Mouse (Mus musculus) spleen, postnatal 14 days (tissue): ENCODE data around the gene Rpp38.
A peak's percentile ranks its signal among the peaks of the same experiment; 100 is the strongest.

Experiments
- DNase-seq, 2 experiments: peaks; one replicate each; pipeline ENCODE4 v3.0.0; 2021 to 2022; ENCODE audit warnings: low spot score in 2 of 2

Gene Rpp38

DNA sequence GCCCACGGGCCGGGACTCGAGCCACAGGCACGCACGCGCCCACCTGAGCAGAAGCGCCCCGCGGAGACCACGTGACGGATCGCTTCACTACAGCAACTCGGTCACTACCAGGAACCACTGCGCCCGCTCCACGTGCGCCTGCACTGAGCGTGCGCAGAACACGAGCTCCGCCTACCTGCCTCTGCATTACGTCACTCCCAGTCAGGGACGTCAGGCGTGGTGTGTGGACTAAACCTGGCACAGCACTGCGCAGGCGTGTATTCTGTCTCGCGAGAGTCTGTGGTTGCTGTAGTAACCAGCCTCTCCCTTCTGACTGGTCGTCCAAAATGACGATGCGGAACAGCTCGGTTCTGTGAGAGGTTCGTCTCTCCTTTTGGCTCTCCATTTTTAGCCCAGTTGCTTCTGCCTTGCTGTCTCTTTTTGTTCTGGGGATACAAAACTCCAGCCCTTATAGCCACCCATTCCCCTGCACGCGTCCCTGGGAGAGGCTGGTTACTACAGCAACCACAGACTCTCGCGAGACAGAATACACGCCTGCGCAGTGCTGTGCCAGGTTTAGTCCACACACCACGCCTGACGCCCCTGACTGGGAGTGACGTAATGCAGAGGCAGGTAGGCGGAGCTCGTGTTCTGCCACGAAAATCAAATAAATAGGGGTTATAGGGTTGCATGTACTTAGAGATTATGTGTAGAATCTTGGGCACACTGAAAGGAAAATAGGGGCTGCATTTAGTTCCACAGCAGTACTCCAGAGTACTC is at the start of gene Rpp38:
TSS of gene Rpp38 (minus strand) at position 160 of the 759 bp plus-strand sequence.
- peak; percentile 92 to 96 for DNase-seq

DNA sequence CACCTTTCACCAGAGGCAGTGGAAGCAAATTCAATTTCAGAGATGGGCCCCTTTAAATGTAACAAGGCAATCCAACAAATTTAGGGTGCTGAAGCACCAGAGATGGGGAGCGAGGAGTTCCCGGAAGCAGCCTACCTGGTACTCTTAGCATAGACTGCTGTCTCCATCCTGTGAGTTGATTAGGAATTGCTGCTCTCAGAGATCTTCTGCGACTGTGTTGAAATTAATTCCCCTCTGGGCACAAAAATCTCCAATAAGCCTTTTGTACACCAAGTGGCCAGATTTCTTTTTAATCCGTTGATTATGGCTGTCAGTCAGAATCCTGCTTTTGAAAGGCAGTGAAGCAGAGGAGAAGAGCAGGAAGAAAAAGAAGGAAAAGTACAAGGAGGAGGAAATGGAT is 32.7 kb upstream of the Rpp38 start:
- no peak for DNase-seq

DNA sequence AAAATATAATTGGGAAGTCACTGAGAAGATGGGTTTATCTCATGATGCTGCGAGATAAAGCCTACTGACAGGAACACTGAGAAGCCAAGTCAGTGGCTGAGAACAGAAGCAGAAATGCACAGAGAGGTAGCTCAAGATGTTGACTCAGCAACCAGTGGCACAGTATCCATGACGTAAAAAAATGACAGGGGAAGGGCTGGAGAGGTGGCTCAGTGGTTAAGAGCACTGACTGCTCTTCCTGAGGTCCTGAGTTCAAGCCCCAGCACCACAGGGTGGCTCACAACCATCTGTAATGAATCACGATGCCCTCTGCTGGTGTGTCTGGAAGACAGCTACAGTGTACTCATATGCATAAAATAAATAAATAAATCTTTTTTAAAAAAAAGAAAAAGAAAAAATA is 28.6 kb upstream of the Rpp38 start:
- DNase-seq: no peak

DNA sequence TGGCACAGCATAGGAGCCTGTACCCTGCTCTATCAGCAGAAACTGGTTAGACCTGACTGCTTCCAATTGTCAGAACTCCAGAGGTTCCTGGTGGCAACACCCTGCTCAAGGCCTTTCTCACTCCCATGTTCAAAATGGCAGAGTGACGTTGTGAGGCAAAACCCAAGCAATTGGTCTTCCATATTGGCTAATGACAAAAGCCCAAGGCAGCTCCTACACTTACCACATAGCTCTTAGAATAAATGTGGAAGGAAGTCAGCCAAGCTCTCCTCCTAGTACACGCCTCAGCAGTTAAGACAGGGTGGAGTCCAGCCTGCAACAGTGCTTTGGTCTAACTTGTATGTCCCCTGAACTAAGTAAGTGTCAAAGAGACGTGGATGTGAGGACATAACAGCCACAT is 25.4 kb upstream of the Rpp38 start:
- no peak for DNase-seq

DNA sequence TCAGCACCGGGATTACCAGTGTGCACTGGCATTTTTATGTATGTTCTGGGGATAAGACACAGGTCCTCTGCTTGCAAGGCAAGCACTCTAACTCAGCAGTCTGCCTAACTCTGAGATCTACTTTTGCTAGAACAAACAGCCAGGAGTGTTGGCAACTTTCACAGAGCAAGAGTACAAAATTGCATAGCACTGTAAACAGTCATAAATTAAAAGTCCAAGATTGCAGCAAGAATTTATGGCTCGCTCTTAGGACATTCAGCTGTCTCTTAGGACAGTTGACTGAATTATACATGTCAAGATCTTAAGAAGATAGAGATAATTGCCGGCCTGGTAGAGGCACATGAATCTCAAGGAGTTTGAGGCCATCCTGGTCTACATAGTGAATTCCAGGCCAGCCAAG is 23.9 kb upstream of the Rpp38 start:
- DNase-seq: no peak

DNA sequence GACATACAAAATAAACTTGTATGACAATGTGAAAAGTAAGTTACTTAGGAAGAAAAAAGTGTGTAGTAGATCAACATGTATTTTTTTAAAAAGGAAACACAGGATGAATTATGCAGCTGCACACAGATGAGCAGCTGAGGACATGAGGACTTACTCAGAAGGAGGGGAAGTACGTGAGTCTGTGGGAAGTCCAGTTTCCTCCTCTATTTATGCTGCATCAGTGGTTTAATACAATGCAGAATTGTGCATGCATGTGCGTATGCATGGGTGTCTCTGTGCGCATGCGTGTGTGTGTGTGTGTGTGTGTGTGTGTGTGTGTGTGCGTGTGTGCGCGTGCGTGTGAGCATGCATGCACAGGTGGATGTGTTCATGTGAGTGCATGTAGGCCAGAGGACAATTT is 23.4 kb upstream of the Rpp38 start:
- DNase-seq: no peak

DNA sequence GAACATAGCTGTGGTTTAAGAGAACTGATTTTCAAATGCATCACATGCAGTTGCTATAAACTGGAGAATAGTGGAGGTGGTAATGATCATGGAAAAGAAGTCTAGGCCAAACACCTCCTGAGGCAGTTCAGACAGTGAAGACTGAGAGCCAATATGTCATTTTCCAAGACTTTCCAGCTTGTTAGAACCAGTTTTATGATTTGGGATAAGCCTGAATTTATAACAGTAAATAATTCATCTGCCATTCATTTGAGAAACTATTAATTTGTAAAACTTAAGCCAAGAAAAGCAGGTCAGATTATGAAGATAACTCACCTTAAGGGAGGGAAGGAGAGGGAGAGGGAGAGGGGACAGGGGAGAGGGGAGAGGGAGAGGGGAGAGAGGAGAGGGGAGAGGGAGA is 20.7 kb upstream of the Rpp38 start:
- DNase-seq: no peak

DNA sequence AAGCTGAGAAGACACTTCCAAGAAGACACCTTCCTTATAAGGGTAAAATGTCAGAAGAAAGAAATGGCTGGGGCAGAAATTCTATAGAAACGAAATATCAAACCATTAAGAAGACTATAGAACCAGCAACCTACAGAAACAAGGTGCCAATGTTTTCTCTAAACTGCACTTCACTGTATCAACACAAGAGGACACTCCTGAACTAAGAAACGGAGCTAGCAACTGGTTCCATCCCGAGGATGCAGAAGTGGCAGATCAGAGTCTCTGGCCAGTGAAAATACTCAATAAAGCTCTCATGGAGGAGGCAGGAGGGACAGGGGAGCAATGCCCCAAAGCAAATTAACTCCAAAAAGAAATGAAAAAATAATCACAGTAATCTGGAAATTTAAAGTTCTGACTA is 16.5 kb upstream of the Rpp38 start:
- no peak for DNase-seq

DNA sequence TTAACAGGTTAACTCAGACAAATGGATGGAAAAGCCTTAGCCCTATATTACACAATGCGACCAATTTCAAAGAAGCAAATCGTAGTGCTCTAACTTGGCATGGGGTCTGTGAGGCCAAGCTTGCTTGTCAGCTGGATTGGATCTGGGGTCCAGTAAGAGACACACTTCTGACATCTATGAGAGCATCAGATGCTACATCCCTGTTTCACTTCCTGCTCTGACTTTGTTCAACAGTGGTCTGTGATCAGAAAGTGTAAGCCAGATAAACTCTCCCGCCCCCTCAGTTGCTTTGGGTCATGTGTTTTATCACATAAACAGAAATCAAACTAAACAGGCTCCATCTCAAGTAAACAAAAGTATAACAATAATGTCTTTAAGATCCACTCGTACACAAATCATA is 16.0 kb upstream of the Rpp38 start:
- no peak for DNase-seq

DNA sequence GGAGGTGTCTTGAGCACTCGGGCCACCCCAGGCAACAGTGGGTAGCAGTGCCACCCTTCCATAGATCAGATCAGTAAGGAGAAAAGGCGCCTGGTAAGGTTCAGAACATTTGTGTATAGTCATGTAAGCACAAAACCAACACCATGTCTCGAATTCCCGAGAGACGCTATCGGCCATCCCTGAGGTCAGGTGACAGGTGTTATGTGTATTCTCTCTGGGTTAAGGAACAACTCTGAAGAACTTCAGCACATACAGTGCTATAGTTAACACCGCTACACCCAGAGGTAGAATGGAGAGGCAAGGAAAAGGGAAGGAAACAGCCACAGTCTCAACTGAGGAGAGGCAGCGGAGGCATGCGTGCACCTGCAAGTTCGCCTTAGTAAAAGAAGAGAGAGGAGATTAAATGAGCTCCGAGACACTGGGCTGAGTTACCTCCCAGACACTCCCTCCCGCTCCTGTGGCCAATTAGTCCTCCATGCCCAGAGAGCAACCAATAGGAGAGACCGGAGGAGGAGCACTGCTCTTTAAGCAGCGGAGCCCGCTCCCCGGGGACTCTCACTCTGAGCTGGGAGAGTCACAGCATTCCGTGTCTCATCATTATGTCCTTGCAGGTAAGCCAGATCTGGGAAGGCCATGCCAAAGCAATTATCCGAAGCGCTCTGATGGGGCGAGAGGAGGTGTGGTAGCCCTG is 3.3 kb upstream of the Rpp38 start, which contains the start of gene Acbd7:
TSS of gene Acbd7 (plus strand) at position 558 of the 691 bp plus-strand sequence.
- DNase-seq: peak; percentile 16 to 19

DNA sequence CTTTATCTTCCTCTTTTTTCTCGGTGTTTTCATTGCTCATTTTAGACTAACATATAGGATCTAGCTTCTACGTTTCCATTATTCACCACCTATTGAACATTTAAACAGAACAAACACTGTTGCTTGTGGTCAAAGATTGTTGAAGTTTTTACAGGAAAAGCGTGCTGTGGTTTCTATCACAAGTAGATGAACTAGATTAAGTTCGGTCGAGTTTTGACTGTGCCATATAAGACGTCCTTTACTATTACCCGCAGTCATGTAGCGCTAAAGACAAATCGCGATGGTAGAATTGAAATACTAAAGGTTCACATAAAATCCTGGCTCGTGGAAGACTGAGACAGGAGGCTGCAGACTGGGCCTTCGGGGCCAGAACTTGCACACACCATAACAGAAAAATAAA is 1.3 kb upstream of the Rpp38 start:
- no peak for DNase-seq

DNA sequence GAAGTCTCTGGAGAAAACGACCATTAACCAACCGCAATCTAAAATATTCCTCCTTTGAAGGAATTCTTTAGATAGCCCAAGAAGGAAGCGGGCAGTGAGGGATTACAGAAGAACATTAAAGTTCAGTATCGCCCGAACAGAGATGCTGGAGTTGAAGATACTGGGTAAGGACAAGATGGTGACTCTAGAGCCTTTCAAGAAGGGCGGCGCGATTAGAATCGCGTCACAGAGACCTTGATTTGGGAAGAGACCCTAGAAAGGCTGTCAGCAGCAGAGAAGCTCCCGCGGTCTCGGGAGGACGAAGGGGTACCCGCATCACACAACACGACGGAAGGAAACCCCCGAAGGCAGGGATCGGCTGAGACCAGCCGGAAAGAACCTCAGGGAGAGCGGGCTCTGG is 387 bp downstream of the Rpp38 start:
- no peak for DNase-seq

DNA sequence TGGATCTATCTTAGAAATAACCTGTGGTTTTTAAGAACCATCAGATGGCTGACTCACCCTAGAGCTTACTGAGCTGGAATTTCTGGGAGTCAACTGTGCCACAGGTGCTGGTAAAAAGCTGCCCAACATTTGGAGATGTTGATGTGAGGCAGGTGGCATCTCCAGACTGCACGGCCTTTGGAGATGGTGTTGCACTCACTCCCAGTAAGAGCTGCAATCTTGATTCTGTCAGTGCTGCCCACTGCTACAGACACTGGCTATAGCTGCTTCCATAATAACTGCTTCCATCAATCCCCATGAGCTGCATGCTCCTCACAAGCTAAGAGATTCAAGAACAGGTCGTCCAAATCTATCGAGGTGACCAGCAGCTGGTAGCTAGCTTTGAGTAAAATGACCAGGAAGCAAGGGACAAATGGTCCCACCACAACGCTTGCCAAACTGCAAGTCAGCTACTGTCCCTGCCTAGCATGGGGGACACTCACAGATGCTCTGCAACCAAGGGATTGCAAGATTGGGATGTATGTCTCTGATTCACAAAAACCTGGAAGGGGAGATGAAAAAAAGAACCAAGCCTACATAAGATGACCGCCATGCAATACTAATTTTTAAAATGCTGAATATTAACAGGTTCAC is 1.3 kb downstream of the Rpp38 start:
- no peak for DNase-seq

DNA sequence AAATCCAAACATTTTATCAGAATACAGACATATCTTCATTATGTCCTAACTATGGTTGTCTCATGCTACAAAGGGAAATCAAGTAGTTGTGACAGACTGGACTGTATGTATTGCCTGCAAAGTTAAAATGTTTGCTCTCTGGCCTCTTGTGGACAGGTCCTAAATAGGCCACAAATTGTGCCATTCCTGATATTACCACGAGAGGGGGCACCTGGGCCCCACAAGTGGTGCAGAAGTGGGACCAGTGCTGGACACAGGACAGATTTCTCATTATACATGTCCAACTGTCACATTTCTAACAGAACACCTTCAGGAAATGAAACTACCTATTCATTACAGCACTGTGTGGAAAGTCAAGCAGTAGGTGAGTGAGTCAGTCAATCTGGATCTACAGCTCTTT is 5.1 kb downstream of the Rpp38 start:
- DNase-seq: peak; percentile 13 to 56

DNA sequence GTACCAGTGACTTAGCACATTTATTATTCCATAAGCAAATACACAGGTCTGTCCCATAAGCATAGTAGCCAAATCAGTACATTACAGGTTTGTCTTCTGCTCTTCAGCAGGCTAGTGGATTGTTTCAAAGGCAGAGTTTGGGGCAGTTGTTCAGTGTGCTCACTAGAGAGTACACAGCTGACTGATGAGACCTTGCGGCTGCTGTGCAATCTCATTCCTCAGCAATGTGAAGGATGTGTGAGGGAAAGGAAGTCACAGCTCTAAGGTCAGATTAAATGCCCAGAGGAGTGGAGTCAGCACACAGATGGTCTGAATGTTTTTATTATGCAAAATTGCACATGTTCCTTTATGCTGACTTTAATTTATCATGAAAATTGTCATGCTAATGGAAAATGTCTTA is 5.9 kb downstream of the Rpp38 start:
- no peak for DNase-seq

DNA sequence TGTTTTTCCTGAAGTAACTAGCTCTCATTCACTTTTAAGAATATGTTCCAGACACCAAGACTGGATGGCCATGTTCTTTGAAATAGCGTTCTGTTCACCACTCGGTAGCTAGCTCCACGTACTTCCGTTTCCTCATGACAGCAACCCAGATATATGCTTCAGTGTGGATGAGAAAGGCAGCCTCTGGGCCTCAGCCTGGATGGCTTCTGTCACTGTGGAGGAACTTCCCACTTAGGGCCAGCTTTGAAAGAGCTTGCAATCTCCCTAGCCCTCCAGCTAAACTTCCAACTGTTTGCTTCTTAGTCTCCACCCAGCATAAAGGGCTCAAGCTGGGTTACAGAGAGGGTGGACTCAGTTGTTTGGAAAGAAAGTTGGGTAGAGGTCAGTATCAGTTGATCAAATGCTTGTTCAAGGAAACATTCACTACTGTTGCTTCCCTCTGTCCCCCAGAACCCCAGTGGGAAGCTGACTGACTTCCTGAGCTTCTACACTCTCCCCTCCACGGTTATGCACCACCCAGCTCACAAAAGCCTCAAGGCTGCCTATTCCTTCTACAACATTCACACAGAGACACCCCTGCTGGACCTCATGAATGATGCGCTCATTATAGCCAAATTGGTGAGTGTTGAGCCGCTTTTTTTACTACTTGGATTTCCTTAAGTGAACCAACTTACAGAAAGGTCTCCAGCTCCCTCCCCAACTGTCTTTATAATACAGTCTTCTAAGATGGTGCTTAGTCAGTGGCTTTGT is 7.9 kb downstream of the Rpp38 start:
- no peak for DNase-seq

DNA sequence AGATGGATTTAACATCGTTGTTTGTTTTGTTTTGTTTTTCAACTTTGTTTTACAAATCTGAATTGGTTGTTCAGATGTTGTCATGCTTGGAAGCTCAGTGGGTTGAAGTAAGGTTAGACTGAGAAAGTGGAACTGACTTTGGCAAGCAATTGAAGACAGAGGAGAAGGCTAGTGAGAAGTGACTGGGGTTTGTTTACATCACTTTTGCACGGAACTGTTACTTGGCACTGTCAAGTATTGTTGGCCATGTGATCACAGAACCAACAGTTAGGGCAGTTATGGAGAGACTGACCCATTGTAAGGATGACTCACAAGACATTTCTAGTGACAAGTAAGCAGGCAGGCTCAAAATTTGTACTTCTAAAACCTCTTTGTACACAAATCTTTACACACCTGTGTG is 9.3 kb downstream of the Rpp38 start:
- no peak for DNase-seq

DNA sequence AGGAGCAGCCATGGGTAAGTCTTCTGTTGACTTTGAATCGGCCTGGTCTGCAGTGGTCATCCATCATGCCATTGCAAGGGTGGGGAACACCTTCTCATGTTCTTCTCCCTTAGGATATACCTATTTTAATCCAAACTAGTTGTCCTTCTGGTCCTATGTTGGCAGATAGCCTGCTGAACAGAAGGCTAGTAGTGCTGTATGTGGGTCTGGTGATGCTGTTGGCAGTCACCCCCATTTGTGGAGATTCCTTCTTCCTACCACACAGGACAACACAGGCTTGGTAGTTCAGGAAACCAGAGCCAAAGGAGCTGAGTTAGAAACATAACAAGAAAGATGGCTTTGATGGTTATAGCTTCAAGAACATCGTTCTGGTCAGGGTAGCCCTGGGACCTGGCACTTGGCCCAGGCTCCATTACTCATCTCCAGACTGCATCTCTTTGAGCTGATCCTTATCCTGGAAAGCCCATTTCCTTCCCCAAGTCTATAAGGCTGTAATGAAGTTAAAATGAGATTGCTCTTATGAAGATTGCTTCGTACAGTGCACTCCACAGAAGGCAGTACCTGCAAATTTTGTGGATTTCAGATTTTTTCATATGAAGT is 26.9 kb downstream of the Rpp38 start:
- no peak for DNase-seq

DNA sequence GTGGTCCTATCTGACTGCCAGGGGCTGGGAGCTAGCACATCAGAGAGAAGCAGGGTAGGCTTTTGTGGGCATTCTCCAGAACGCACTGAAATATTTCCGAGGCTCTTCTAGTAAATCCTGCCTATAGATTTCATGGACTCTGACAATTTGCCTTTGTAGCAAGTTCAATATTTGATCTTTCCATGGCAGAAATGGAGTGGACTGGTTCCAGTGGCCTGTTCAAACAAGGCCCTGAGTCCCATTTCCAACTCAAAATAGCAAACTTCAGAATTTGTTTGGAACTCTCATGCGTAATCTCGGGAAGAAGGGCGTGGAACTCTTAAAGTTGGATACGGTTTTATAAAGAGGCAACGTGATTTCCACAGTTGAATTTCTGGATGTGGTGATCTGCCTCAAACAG is 36.6 kb downstream of the Rpp38 start:
- DNase-seq: no peak

DNA sequence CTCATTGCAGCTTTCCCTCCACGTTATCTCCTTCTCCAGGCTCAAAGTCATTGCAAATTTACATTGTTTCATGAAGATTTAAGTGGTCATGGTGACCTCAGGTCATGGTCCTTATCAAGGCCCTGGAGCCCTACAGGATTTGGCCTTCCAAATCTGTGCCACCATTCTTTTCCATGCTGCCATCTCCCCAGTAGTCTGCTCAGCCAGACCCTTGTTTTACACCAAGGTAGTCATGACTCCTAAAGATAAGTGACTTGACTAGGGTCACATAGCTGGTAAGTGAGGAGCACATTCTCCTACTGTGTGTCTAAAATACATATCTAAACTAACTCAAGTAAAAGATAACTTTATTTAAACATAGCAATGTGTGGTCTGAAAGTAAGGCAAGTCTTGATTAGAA is 40.3 kb downstream of the Rpp38 start:
- DNase-seq: no peak

DNA sequence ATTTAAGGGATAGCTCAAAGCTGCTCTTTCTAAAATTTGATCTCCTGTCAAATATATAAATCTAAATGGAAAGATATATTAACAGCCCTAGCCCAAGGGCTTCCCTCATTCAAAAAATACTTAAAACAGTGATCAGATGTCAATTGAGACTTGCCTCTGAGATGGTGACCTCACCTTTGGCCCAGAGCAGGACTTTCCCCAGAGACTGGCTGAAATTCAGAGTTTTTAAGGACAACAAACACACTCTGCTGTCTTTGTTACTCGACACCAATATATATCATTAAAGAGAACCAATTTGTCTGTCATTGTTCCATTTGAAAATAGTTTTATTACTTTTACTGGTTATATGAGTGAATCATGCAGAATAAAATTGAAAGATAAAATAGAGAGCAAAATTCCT is 42.9 kb downstream of the Rpp38 start:
- no peak for DNase-seq

DNA sequence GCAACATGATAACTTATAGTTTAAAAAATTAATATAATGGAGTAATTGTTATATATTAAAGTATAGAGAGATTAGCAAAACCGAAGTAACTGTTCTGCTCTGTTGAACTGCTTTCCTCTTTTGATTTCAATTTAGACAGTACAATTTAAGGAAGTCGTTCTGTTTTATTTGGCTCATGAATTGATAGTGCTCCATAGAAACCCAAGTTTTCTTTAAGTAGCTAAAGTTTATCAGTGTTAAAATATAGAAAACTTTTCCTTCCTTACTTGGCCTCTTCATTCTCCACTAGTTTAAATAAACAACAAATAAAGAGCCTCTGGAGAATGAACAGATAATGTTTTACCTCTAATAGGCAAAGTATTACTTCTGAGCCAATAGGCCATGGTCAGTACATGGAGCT is 46.2 kb downstream of the Rpp38 start:
- no peak for DNase-seq
